Mouse (Mus musculus): ENCODE data around the gene Fam149b.

Gene Fam149b

DNA sequence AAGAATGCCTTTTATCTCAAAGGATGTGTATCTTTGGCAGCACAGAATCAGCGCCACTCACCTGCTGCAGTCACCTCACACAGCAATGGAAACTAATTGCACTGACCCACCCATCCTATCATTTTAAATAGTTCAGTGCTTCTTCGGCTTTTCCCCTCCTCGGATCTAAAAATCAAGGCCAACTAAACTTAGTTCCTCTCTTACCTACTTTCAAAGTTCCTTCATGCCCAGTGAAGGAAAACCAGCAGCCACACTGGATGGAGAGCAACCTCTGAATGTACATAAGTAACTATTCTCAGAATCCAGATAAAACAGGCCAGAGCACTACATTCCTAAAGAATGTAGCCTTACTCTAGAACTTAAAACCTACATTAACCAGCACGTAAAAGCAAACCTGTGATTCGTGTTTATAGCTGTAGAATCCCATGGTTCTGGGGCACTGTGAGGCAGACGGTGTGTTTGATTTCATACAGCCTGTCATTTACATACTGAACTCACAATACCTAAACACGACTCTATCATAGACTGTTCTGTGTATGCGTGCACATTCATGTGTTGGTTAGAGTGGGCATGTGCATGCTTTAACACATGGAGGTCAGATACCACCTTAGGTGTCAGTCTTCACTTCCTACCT lies 41.6 kb downstream of the Fam149b start:
- no peak for DNase-seq (ENCODE audit: low spot score)

DNA sequence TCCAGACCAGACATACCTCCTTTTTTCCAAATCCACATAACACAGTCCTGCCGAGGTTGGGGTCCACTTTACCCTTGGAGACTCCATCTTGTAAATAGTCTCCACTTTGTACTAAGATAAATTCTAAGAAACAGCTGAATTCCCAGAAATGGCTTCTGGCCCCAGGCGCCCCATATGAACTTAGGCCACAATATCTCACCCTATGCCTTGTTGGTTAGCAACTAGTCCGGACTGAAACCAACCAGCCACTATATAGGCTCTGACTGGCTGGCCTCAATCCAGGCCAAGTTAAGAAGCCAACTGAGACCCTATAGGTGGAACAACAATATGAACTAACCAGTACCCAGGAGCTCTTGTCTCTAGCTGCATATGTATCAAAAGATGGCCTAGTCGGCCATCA lies 44.4 kb downstream of the Fam149b start:
- no peak for DNase-seq (ENCODE audit: low spot score)

DNA sequence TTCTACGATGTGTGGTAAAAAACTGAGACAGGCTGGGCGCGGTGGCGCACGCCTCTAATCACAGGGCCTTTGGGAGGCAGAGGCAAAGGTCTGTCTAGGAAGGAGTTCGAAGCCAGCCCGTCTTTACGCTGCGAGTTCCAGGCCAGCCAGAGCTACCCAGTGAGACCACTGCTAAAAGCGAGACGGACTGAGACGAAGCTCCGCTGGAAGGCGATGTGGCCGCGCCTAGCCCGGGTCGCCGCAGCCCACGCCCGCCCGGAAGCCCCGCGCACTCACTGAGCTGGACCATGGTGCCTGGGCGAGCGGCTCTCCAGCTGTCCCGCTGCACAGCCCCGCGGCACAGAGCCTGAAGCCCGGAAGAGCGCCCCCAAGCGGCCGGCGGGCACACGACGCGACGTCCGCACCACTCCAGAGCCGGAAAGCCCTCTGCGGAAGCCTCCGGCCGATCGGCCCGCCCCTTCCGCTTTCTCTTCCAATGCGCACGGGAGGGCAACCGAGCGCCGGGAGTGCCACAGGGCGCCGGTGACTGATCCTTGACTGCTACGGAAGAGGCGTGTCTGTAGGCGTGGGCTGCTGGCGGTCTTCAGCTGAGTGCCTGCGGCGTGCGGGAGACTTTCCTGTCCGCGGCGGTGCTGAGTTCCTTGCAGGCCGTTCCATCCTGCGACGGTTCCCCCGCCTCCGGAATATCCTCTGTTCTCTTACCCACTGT lies 45.4 kb downstream of the Fam149b start, which contains the start of gene Mrps16:
Gene Mrps16 (minus strand): TSS at position 430 of the 709 bp plus-strand sequence.
- peak; percentile 95 for DNase-seq (ENCODE audit: low spot score)

DNA sequence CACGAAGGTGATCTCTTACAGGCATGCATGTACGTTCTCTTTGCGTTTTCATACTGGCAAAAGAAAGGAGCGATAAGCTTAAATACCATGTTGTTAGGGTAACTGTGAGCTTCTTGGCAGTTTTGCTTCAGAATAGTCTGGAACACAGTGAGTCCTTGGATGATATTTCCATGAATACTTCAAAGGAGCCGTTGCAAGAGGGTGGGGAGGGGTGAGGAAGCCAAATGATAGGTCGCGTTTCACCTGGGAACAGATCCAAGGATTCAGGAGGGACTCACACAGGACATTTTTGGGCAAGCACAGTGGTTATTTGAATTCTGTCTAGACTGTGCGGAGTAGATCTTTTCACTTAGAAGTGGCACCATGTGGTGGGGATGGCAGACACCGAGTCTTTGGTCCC lies 49.3 kb downstream of the Fam149b start:
- no peak for DNase-seq (ENCODE audit: low spot score)

GRCm38 (mm10) chr14:20398864-20399263 lies 50.9 kb downstream of the Fam149b start:
- DNase-seq (ENCODE audit: low spot score): no peak

DNA sequence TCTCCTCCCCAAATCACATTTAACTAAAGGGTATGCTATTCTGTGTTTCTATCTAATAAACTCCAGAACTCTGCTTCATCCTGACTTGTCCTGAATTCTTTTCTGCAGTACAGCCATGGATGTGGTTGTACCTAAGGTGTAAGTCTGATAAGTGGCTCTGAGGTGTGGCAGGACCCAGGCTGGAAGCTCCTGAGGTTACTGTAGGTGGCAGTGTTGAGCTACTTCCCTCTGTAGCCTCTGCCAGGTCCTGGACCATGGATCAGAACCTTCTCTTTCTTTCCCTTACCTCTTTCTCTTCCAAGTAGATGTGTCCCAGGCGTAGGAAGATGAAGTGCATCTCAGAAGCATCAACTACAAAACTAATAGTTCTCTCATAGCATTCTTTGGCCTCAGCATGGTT lies 52.1 kb downstream of the Fam149b start:
- no peak for DNase-seq (ENCODE audit: low spot score)

- no peak for DNase-seq (ENCODE audit: low spot score)
Measured at GRCm38 (mm10) chr14:20422257-20422656, 74.3 kb downstream of the Fam149b start.

- DNase-seq (ENCODE audit: low spot score): no peak
Measured at GRCm38 (mm10) chr14:20423046-20423445, 75.1 kb downstream of the Fam149b start.

GRCm38 (mm10) chr14:20428593-20428992 lies 80.6 kb downstream of the Fam149b start:
- DNase-seq (ENCODE audit: low spot score): no peak

- DNase-seq (ENCODE audit: low spot score): no peak
Measured at GRCm38 (mm10) chr14:20429833-20430232, 81.9 kb downstream of the Fam149b start.

DNA sequence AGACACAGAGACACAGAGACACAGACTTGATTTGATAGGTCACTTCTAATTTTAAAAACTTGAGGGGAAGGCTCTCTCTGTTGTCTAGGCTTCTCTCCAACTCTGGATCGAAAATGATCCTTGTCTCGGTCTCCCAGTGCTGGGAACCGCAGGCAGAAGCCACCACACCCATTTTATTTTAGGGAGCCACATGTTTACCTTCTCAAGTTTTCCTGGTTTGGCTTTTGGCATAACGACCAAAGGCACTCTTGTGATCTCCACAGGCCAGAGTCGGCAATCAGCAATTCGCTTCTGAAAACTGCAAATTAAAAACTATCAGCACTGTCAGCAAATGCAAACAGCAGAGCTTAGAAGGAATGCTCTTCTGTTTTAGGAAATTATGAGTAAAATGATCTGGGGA lies 83.8 kb downstream of the Fam149b start:
- no peak for DNase-seq (ENCODE audit: low spot score)

GRCm38 (mm10) chr14:20432420-20432819 lies 84.5 kb downstream of the Fam149b start:
- DNase-seq (ENCODE audit: low spot score): no peak
